Mouse (Mus musculus) ES-E14 (cell line): ENCODE measurements around the gene Ak7. TPM values are rescaled to one million over a fixed set of nuclear protein-coding genes. Genes with fewer than 3 reads are reported as not detected.

Source experiments
- DNase-seq: peaks from one replicate; pipeline ENCODE4 v3.0.0-alpha.2; 2013; ENCODE audit warnings: low read depth, low spot score
- H3K27ac ChIP-seq: 2 replicates; pipeline ENCODE4 v1.5.1; 2012; ENCODE audit warnings: low read depth, mild to moderate bottlenecking, low read length, moderate library complexity, mixed read lengths; ENCODE audit not compliant: poor library complexity, insufficient read depth, severe bottlenecking
- H3K36me3 ChIP-seq: 2 replicates; pipeline ENCODE4 v1.6.1; 2012; ENCODE audit warnings: mild to moderate bottlenecking, low read length, moderate library complexity, mixed read lengths; ENCODE audit not compliant: control insufficient read depth, poor library complexity, insufficient read depth, severe bottlenecking
- H3K4me1 ChIP-seq, 2 experiments: fragments of 150-350 bp in 1 of 2; sonication (generic) in 1 of 2; 2 replicates each; pipeline ENCODE4 v1.6.1; 2012; ENCODE audit warnings: low read length in 2 of 2, mild to moderate bottlenecking in 1 of 2, mixed read lengths in 1 of 2; ENCODE audit not compliant: control insufficient read depth in 2 of 2, insufficient read depth in 2 of 2, poor library complexity in 1 of 2
- H3K4me3 ChIP-seq, 2 experiments: fragments of 150-350 bp in 1 of 2; sonication (generic) in 1 of 2; 2 replicates each; pipeline ENCODE4 v1.5.1; 2012; ENCODE audit warnings: low read length in 2 of 2, low read depth in 1 of 2, mild to moderate bottlenecking in 1 of 2, mixed read lengths in 1 of 2; ENCODE audit not compliant: insufficient read depth in 1 of 2, poor library complexity in 1 of 2, severe bottlenecking in 1 of 2
- H3K9ac ChIP-seq: 2 replicates; pipeline ENCODE4 v1.6.1; 2012; ENCODE audit warnings: low read depth, mild to moderate bottlenecking, low read length, mixed read lengths; ENCODE audit not compliant: poor library complexity, insufficient read depth, severe bottlenecking
- H3K9me3 ChIP-seq: fragments of 150-350 bp; sonication (generic); 2 replicates; pipeline ENCODE4 v1.6.1; 2012; ENCODE audit warnings: low read depth, mild to moderate bottlenecking, low read length; ENCODE audit not compliant: control insufficient read depth, insufficient read depth
- CHD2 ChIP-seq: IDR thresholded peaks from 2 replicates; pipeline ENCODE4 v1.6.1; 2014; ENCODE audit warnings: mild to moderate bottlenecking, low read depth, low read length, inconsistent platforms
- HCFC1 ChIP-seq: IDR thresholded peaks from 2 replicates; pipeline ENCODE4 v1.6.1; 2012; ENCODE audit warnings: low read length, inconsistent platforms, borderline replicate concordance; ENCODE audit not compliant: insufficient read depth
- MAFK ChIP-seq: IDR thresholded peaks from 2 replicates; pipeline ENCODE4 v1.6.1; 2014; ENCODE audit warnings: mild to moderate bottlenecking, low read depth, low read length, inconsistent platforms; ENCODE audit not compliant: insufficient read depth
- ZC3H11A ChIP-seq: IDR thresholded peaks from 2 replicates; pipeline ENCODE4 v1.6.1; 2012; ENCODE audit warnings: low read depth, mild to moderate bottlenecking, inconsistent platforms, low read length, borderline replicate concordance
- ZNF384 ChIP-seq: IDR thresholded peaks from 2 replicates; pipeline ENCODE4 v1.6.1; 2012; ENCODE audit warnings: low read depth, low read length, inconsistent platforms
- in situ Hi-C, 2 experiments: fragments of 600-800 bp; cut with MboI; formaldehyde crosslinking; loops; one replicate each; pipeline ENCODE4 v1.15.1; 2025; ENCODE audit warnings: low sequenced_read_pairs in 2 of 2, inconsistent platforms in 1 of 2; ENCODE audit not compliant: unreplicated experiment in 2 of 2
- total RNA-seq: library from RNA; depleted of rRNA; stranded (reverse); fragments of 300-350 nt; gene quantifications from 2 replicates; pipeline ENCODE4 v1.2.3, GENCODE M21; 2012

The Ak7 gene
- total RNA-seq, 1 experiment, result 6.5 TPM

DNA sequence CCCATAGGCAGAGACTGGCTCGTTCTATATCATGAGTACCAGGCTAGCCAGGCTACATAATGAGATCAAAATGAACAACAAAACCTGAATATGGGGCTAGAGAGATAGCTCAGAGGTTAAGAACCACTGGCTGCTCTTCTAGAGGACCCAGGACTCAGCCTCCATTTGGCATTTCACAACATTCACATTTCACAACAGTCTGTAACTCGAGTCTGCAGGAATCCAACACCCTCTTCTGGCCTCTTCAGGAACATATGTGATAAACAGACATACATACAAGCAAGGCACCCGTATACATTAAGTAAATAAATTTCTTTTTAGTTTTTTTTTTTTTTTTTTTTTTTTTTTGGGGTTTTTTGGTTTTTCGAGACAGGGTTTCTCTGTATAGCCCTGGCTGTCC, 17.2 kb upstream of the Ak7 start:
- H3K9me3 ChIP-seq, result no peaks in the 10 kb centered on the region
- no peak overlapping the region for H3K27ac ChIP-seq
- no peak overlapping the region for H3K4me3 ChIP-seq
- H3K9ac ChIP-seq, result no peak overlapping the region
- in situ Hi-C loops, result no loop called here
- H3K36me3 ChIP-seq, result peaks cover 2% of the 10 kb centered on the region; the same call in 1 of the 2 replicates
- no peaks in the 10 kb centered on the region; a peak in 1 of 4 replicates for H3K4me1 ChIP-seq
- no peak for TF ChIP-seq MAFK
- no peak for TF ChIP-seq CHD2
- no peak for TF ChIP-seq ZNF384
- no peak for TF ChIP-seq HCFC1
- no peak for TF ChIP-seq ZC3H11A
- DNase-seq, result no peak

GRCm38 (mm10) chr12:105689435-105689834, 16.3 kb upstream of the Ak7 start:
- Histone ChIP-seq H3K9me3 (no peaks in the 10 kb centered on the region), H3K9ac (no peak overlapping the region), H3K4me1 (no peaks in the 10 kb centered on the region; a peak in 1 of 4 replicates), H3K4me3 (no peak overlapping the region), H3K27ac (no peak overlapping the region), H3K36me3 (peaks cover 2% of the 10 kb centered on the region; the same call in 1 of the 2 replicates)
- in situ Hi-C loops, result no loop called here
- TF ChIP-seq ZC3H11A (no peak), HCFC1 (no peak), CHD2 (no peak), ZNF384 (no peak), MAFK (no peak)
- no peak for DNase-seq

GRCm38 (mm10) chr12:105694021-105694420, 11.8 kb upstream of the Ak7 start:
- Histone ChIP-seq H3K4me3 (no peak overlapping the region), H3K36me3 (peaks cover 2% of the 10 kb centered on the region; the same call in 1 of the 2 replicates), H3K9me3 (no peaks in the 10 kb centered on the region), H3K4me1 (peaks cover 0 to 5% of the 10 kb centered on the region in 2 experiments; a peak in 1 of 4 replicates), H3K9ac (no peak overlapping the region), H3K27ac (no peak overlapping the region)
- TF ChIP-seq MAFK, result no peak
- TF ChIP-seq HCFC1, result no peak
- TF ChIP-seq ZNF384, result no peak
- TF ChIP-seq CHD2, result no peak
- no peak for TF ChIP-seq ZC3H11A
- in situ Hi-C loops, result no loop called here
- DNase-seq, result no peak

GRCm38 (mm10) chr12:105695848-105696247, 9.9 kb upstream of the Ak7 start:
- H3K36me3 ChIP-seq, result peaks cover 2% of the 10 kb centered on the region; the same call in 1 of the 2 replicates
- no peak for TF ChIP-seq HCFC1
- no peak for TF ChIP-seq ZC3H11A
- TF ChIP-seq MAFK, result no peak
- TF ChIP-seq CHD2, result no peak
- no peak for TF ChIP-seq ZNF384
- H3K27ac ChIP-seq, result no peak overlapping the region
- peak; percentile 20 for DNase-seq
- no peak overlapping the region for H3K4me3 ChIP-seq
- peak overlapping the region; percentile 31; the same call in 1 of the 2 replicates for H3K9ac ChIP-seq
- H3K9me3 ChIP-seq, result no peaks in the 10 kb centered on the region
- peaks cover 0 to 10% of the 10 kb centered on the region in 2 experiments; a peak in 2 of 4 replicates for H3K4me1 ChIP-seq
- in situ Hi-C loops, result no loop called here
